Mouse (Mus musculus) forebrain, embryonic 16.5 days (tissue): Measurements from ENCODE around the gene Tgfbi. TPM values are rescaled to one million over a fixed set of nuclear protein-coding genes. Genes with fewer than 3 reads are reported as not detected.

Experiments used
- ATAC-seq: fragments of 200-750 bp; cut with Nextera tagmentation; 2 replicates; pipeline ENCODE4 v1.8.0; 2017; ENCODE audit warnings: mild to moderate bottlenecking, moderate library complexity
- H3K27ac ChIP-seq: fragments of 300-500 bp; sonication (generic); 2 replicates; pipeline ENCODE4 v1.5.1; 2014; ENCODE audit warnings: low read length, control low read depth
- H3K27me3 ChIP-seq: fragments of 300-500 bp; sonication (generic); replicated peaks from 2 replicates; pipeline ENCODE4 v1.6.1; 2014; ENCODE audit warnings: low read length; ENCODE audit not compliant: control insufficient read depth, insufficient read depth
- H3K36me3 ChIP-seq: fragments of 300-500 bp; sonication (generic); 2 replicates; pipeline ENCODE4 v1.6.1; 2014; ENCODE audit not compliant: control insufficient read depth, insufficient read depth
- H3K4me1 ChIP-seq: fragments of 300-500 bp; sonication (generic); replicated peaks from 2 replicates; pipeline ENCODE4 v1.6.1; 2014; ENCODE audit warnings: low read length; ENCODE audit not compliant: control insufficient read depth, insufficient read depth
- H3K4me2 ChIP-seq: fragments of 300-500 bp; sonication (generic); 2 replicates; pipeline ENCODE4 v1.6.1; 2014; ENCODE audit warnings: mild to moderate bottlenecking, low read length, control low read depth
- H3K4me3 ChIP-seq: fragments of 300-500 bp; sonication (generic); replicated peaks from 2 replicates; pipeline ENCODE4 v1.5.1; 2014; ENCODE audit warnings: mild to moderate bottlenecking, low read length, control low read depth
- H3K9ac ChIP-seq: fragments of 300-500 bp; sonication (generic); replicated peaks from 2 replicates; pipeline ENCODE4 v1.6.1; 2014; ENCODE audit warnings: low read depth, low read length, control low read depth
- H3K9me3 ChIP-seq: fragments of 300-500 bp; sonication (generic); 2 replicates; pipeline ENCODE4 v1.6.1; 2016; ENCODE audit warnings: low read length; ENCODE audit not compliant: control insufficient read depth
- WGBS: fragments of 180-500 bp; shearing (Covaris S2); extraction: QIAGEN DNeasy Blood & Tissue Kit; methylation state at CpG from one replicate; pipeline ENCODE4 v1.1.7; 2014; 5-methylcytosine and 5-hydroxymethylcytosine counted together
- polyA plus RNA-seq: library from polyadenylated mRNA; unstranded; fragments of >200 nt; fragmentation: Nextera tagmentation; extraction: Ambion mirVana; gene quantifications from 2 replicates; pipeline ENCODE4 v1.2.1, GENCODE M21; 2015

Tgfbi gene
- polyA plus RNA-seq, 1 experiment from 2014 or later: 3.8 TPM

DNA sequence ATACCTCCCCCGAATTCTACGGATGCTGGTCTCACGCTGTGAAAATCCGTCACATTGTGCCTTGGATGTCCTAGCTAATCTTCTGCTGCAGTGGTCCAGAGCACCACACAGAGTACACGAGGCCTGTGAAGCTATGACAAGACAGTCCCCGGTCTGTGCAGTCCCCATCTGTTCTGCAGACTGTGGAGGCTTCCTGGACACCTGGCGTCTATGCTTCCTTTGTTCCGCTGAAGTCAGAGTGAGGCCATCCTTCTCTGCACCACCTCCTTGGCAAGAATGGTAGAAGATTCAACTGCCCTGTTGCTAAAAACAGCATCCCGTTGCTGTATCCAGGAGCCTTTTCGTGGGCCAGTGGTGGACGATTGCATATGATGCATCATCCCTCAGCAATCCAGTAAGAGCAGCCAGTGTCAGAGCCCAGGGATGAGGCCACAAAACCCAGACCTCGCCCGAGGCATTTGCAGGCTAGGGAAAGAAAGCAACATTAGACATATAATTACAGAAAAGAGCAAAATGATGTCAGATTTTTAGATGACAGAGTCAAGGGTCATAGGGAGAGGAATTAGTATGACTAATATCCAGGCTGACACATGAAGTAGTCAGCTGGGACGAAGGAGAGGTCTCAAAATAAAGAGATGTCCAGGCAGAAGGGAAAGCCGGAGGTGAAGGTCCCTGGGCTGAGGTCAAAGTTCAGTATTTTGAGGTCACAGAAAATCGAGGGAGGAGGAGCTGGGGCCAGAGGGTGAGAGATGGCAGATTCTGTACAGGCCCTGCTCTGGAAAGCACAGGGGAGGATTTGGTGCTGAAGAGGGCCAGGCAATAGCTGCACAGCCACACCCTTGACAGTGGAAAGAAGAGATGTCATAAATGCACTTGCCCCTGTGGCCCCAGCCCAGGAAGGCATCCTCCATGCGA is 55.2 kb downstream of the Tgfbi start:
- H3K4me1 ChIP-seq: no peaks in the 10 kb centered on the region
- H3K27me3 ChIP-seq: no peaks in the 10 kb centered on the region
- H3K36me3 ChIP-seq: no peaks in the 10 kb centered on the region
- no peak overlapping the region for H3K4me3 ChIP-seq
- ATAC-seq: no peak
- H3K9ac ChIP-seq: no peak overlapping the region
- WGBS: 80% methylated on average over 17 of the region's 17 CpGs
- H3K9me3 ChIP-seq: no peaks in the 10 kb centered on the region
- no peak overlapping the region for H3K27ac ChIP-seq
- no peak overlapping the region for H3K4me2 ChIP-seq

DNA sequence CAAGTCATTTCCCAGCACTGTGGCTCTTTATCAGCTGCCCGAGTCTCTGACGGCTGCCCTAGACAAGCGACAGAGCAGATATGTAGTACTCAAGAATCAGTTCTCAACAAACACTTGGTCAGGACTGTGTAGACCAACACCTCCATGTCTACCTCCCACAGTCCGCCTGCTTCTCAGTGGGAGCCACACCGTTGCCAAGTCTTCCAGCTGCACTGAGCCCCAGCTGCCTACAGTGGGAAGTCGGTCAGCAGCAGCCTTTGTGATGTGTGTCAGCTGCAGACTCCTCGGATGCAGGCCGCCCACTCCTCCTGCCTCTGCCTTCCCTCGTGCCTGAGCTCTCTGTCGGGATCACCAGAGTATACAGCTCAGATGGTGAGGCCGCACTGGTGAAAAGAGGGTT is 61.9 kb downstream of the Tgfbi start:
- H3K36me3 ChIP-seq: no peaks in the 10 kb centered on the region
- H3K27me3 ChIP-seq: no peaks in the 10 kb centered on the region
- H3K9me3 ChIP-seq: no peaks in the 10 kb centered on the region
- no peaks in the 10 kb centered on the region for H3K4me1 ChIP-seq
- 58% methylated on average over 11 of the region's 11 CpGs for WGBS
- ATAC-seq: no peak
- no peak overlapping the region for H3K4me2 ChIP-seq
- H3K9ac ChIP-seq: no peak overlapping the region
- H3K4me3 ChIP-seq: no peak overlapping the region
- no peak overlapping the region for H3K27ac ChIP-seq

DNA sequence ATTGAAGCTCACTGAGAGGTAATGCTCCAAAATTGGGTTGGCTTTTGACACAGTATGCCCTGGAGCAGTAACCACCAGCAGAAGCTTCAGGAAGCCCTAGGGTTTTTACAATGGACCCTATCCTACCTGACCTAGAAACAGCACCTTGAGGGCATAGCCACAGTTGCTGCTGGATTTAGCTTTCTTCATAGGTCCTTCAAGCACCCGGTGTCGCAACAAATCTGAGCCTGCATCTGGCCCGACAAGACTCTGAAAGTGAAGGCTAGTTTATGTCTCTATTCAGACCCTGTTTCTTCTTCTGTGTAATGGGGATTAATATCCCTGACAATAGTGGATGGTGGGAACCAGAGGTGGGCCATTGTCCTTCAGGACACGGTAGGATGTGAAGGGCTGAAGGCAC is 68.4 kb downstream of the Tgfbi start:
- H3K4me3 ChIP-seq: no peak overlapping the region
- H3K9ac ChIP-seq: no peak overlapping the region
- ATAC-seq: no peak
- no peaks in the 10 kb centered on the region for H3K27me3 ChIP-seq
- WGBS: 80% methylated on average over 4 of the region's 4 CpGs
- no peak overlapping the region for H3K4me2 ChIP-seq
- no peaks in the 10 kb centered on the region for H3K36me3 ChIP-seq
- no peak overlapping the region for H3K27ac ChIP-seq
- 0 out of 2 replicates have a peak, but pooled peaks cover 3% of the 10 kb centered on the region for H3K4me1 ChIP-seq
- no peaks in the 10 kb centered on the region for H3K9me3 ChIP-seq

- H3K9me3 ChIP-seq: no peaks in the 10 kb centered on the region
- H3K27me3 ChIP-seq: no peaks in the 10 kb centered on the region
- no peaks in the 10 kb centered on the region for H3K36me3 ChIP-seq
- no peak for ATAC-seq
- no peak overlapping the region for H3K27ac ChIP-seq
- no peak overlapping the region for H3K9ac ChIP-seq
- no peak overlapping the region for H3K4me2 ChIP-seq
- H3K4me3 ChIP-seq: no peak overlapping the region
- WGBS: 25% methylated on average over 10 of the region's 10 CpGs
- H3K4me1 ChIP-seq: 0 out of 2 replicates have a peak, but pooled peaks cover 3% of the 10 kb centered on the region
Measured at GRCm38 (mm10) chr13:56678188-56678787, 69.0 kb downstream of the Tgfbi start.

DNA sequence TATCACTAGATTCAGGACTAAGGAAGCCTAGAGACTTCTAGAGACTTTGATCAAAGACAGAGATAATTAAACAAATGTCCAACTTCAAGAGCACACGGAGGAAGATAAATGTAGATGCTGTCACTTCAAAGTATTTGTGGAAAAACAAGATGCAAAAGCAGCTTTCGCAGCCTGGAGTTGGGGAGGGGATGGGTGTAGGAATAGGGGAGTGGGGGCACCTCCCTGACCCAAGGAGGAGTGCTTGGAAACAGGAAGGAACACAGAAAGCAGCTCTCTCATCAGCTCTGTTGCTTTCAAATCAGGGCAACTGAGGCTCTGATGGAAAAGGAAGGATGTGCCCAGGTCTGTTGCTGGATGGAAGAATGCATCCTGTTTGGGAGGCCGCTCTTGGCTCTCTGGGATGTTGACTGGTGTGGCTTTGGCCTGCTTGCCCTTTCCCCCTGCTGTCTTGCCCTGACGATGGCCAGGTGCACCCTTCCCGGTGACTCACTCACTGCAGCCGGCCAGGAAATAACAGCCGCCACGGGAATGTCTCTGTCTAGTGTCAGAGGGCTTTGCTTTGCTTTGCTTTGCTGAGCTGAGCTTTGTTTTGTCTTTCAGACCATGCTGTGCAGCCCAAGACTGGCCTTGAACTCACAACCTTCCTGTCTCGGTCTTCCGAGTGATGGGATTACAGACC is 69.6 kb downstream of the Tgfbi start:
- no peak overlapping the region for H3K27ac ChIP-seq
- H3K9ac ChIP-seq: no peak overlapping the region
- H3K36me3 ChIP-seq: no peaks in the 10 kb centered on the region
- H3K4me2 ChIP-seq: no peak overlapping the region
- H3K9me3 ChIP-seq: no peaks in the 10 kb centered on the region
- H3K4me1 ChIP-seq: 0 out of 2 replicates have a peak, but pooled peaks cover 3% of the 10 kb centered on the region
- WGBS: 82% methylated on average over 10 of the region's 10 CpGs
- no peak overlapping the region for H3K4me3 ChIP-seq
- no peak for ATAC-seq
- H3K27me3 ChIP-seq: no peaks in the 10 kb centered on the region

GRCm38 (mm10) chr13:56681924-56682323 is 72.6 kb downstream of the Tgfbi start:
- WGBS: 76% methylated on average over 4 of the region's 4 CpGs
- Histone ChIP-seq H3K4me2 (no peak overlapping the region; the same call in 1 of the 2 replicates), H3K4me3 (no peak overlapping the region)

DNA sequence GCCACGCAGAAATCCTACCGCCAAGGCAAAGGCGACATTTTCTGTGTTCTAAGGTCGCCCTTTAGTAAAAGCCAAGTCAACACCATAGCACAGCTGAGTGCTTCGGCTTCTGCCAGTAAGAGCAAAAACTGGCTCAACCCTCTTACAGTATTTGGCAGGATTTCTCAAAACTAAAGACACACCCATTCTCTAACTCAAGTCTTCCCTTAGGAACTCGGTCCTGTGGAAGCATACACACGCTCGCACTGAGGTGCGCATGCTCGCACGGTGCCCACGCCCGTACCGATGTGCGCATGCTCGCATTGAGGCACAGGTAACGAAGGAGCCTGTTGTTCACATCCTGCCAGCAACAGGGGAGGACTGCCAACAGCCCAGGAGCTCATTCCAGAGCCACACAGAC is 73.0 kb downstream of the Tgfbi start:
- no peak overlapping the region for H3K9ac ChIP-seq
- peak overlapping the region; percentile 10; the same call in 1 of the 2 replicates for H3K4me3 ChIP-seq
- peak; percentile 49; the same call in 1 of the 2 replicates for ATAC-seq
- peak overlapping the region; percentile 27 for H3K4me2 ChIP-seq
- no peaks in the 10 kb centered on the region for H3K27me3 ChIP-seq
- no peaks in the 10 kb centered on the region for H3K9me3 ChIP-seq
- H3K4me1 ChIP-seq: 0 out of 2 replicates have a peak, but pooled peaks cover 3% of the 10 kb centered on the region
- WGBS: 64% methylated on average over 17 of the region's 17 CpGs
- H3K27ac ChIP-seq: no peak overlapping the region
- H3K36me3 ChIP-seq: no peaks in the 10 kb centered on the region

More at GRCm38 (mm10) chr13:56681924-56682323, 72.6 kb downstream of the Tgfbi start:
- no peaks in the 10 kb centered on the region for H3K9me3 ChIP-seq
- H3K27me3 ChIP-seq: no peaks in the 10 kb centered on the region
- 0 out of 2 replicates have a peak, but pooled peaks cover 3% of the 10 kb centered on the region for H3K4me1 ChIP-seq
- H3K27ac ChIP-seq: no peak overlapping the region
- no peak for ATAC-seq
- H3K36me3 ChIP-seq: no peaks in the 10 kb centered on the region
- H3K9ac ChIP-seq: no peak overlapping the region

- Histone ChIP-seq H3K27ac (no peak overlapping the region), H3K9ac (no peak overlapping the region), H3K27me3 (no peaks in the 10 kb centered on the region), H3K4me2 (no peak overlapping the region), H3K4me3 (no peak overlapping the region), H3K4me1 (0 out of 2 replicates have a peak, but pooled peaks cover 3% of the 10 kb centered on the region), H3K9me3 (no peaks in the 10 kb centered on the region), H3K36me3 (no peaks in the 10 kb centered on the region)
- WGBS: 56% methylated on average over 7 of the region's 7 CpGs
- no peak for ATAC-seq
Measured at GRCm38 (mm10) chr13:56683306-56683705, 74.0 kb downstream of the Tgfbi start.
